Mouse (Mus musculus) kidney, embryonic 15.5 days (tissue): ENCODE measurements at regions not wholly inside any gene's neighbourhood (a gene's known extent, or its start where the extent isn't known, plus 50 kb on each side); places are given as distances from the start of the nearest gene placed in this dataset.

ENCODE experiments used
- ATAC-seq: fragments of 200-750 bp; cut with Nextera tagmentation; replicated peaks from 2 replicates; pipeline ENCODE4 v1.8.0; 2017; ENCODE audit warnings: moderate TSS enrichment; ENCODE audit not compliant: low FRiP score
- H3K27ac ChIP-seq: fragments of 300-500 bp; sonication (generic); 2 replicates; pipeline ENCODE4 v1.5.1; 2015; ENCODE audit warnings: mild to moderate bottlenecking, inconsistent platforms
- H3K27me3 ChIP-seq: fragments of 300-500 bp; sonication (generic); 2 replicates; pipeline ENCODE4 v1.6.1; 2015; ENCODE audit warnings: inconsistent platforms
- H3K36me3 ChIP-seq: fragments of 300-500 bp; sonication (generic); 2 replicates; pipeline ENCODE4 v1.6.1; 2015; ENCODE audit warnings: inconsistent platforms
- H3K4me1 ChIP-seq: fragments of 300-500 bp; sonication (generic); 2 replicates; pipeline ENCODE4 v1.6.1; 2015; ENCODE audit warnings: inconsistent platforms
- H3K4me2 ChIP-seq: fragments of 300-500 bp; sonication (generic); 2 replicates; pipeline ENCODE4 v1.6.1; 2015; ENCODE audit warnings: moderate library complexity, mild to moderate bottlenecking, inconsistent platforms
- H3K4me3 ChIP-seq: fragments of 300-500 bp; sonication (generic); replicated peaks from 2 replicates; pipeline ENCODE4 v1.5.1; 2015; ENCODE audit warnings: mild to moderate bottlenecking, inconsistent platforms
- H3K9ac ChIP-seq: fragments of 300-500 bp; sonication (generic); 2 replicates; pipeline ENCODE4 v1.6.1; 2015; ENCODE audit warnings: mild to moderate bottlenecking, inconsistent platforms
- H3K9me3 ChIP-seq: fragments of 300-500 bp; sonication (generic); replicated peaks from 2 replicates; pipeline ENCODE4 v1.6.1; 2016; ENCODE audit warnings: inconsistent platforms
- WGBS: fragments of 180-500 bp; shearing (Covaris S2); methylation state at CpG from one replicate; pipeline ENCODE4 v1.1.7; 2015; ENCODE audit warnings: mixed read lengths; 5-methylcytosine and 5-hydroxymethylcytosine counted together

GRCm38 (mm10) chr16:24296790-24297189 is 96.5 kb upstream of the Lpp start:
- H3K27me3 ChIP-seq = no peaks in the 10 kb centered on the region
- no peak for ATAC-seq
- no peak overlapping the region for H3K4me2 ChIP-seq
- no peaks in the 10 kb centered on the region for H3K36me3 ChIP-seq
- no peak overlapping the region for H3K9ac ChIP-seq
- no peaks in the 10 kb centered on the region for H3K9me3 ChIP-seq
- no peak overlapping the region for H3K4me3 ChIP-seq
- H3K4me1 ChIP-seq = peaks cover 15% of the 10 kb centered on the region
- no peak overlapping the region for H3K27ac ChIP-seq
- 31% methylated on average over 3 of the region's 3 CpGs for WGBS

GRCm38 (mm10) chr16:24295626-24296440 is 97.5 kb upstream of the Lpp start:
- no peak overlapping the region for H3K9ac ChIP-seq
- no peaks in the 10 kb centered on the region for H3K36me3 ChIP-seq
- 0 out of 2 replicates have a peak, but pooled peaks have one; percentile 43 for ATAC-seq
- no peak overlapping the region for H3K4me3 ChIP-seq
- peaks cover 2% of the 10 kb centered on the region; the same call in 1 of the 2 replicates for H3K27me3 ChIP-seq
- 0 out of 2 replicates have a peak overlapping the region, but pooled peaks have one; percentile 9 for H3K4me2 ChIP-seq
- no peak overlapping the region for H3K27ac ChIP-seq
- no peaks in the 10 kb centered on the region for H3K9me3 ChIP-seq
- H3K4me1 ChIP-seq = peaks cover 15% of the 10 kb centered on the region
- WGBS = 50% methylated on average over 7 of the region's 7 CpGs

- WGBS = 38% methylated on average over 3 of the region's 3 CpGs
- Histone ChIP-seq H3K4me1 (peaks cover 24% of the 10 kb centered on the region), H3K27ac (no peak overlapping the region), H3K27me3 (no peaks in the 10 kb centered on the region), H3K9me3 (no peaks in the 10 kb centered on the region), H3K9ac (no peak overlapping the region), H3K4me3 (no peak overlapping the region), H3K36me3 (no peaks in the 10 kb centered on the region), H3K4me2 (no peak overlapping the region)
- ATAC-seq = no peak
These were observed 109.1 kb upstream of the Lpp start for GRCm38 (mm10) chr16:24284215-24284614.

GRCm38 (mm10) chr16:24282194-24282683 is 111.1 kb upstream of the Lpp start:
- H3K27ac ChIP-seq = peak overlapping the region; percentile 79
- 5% methylated on average over 6 of the region's 6 CpGs for WGBS
- H3K9me3 ChIP-seq = no peaks in the 10 kb centered on the region
- H3K4me3 ChIP-seq = no peak overlapping the region
- H3K36me3 ChIP-seq = no peaks in the 10 kb centered on the region
- peak; percentile 94 for ATAC-seq
- no peaks in the 10 kb centered on the region for H3K27me3 ChIP-seq
- no peak overlapping the region for H3K9ac ChIP-seq
- H3K4me1 ChIP-seq = peaks cover 29% of the 10 kb centered on the region
- peak overlapping the region; percentile 20; the same call in 1 of the 2 replicates for H3K4me2 ChIP-seq

GRCm38 (mm10) chr16:24281561-24281960 is 111.7 kb upstream of the Lpp start:
- no peaks in the 10 kb centered on the region for H3K9me3 ChIP-seq
- H3K4me1 ChIP-seq = peaks cover 29% of the 10 kb centered on the region
- ATAC-seq = no peak
- H3K36me3 ChIP-seq = no peaks in the 10 kb centered on the region
- WGBS = 50% methylated on average over 5 of the region's 5 CpGs
- peak overlapping the region; percentile 79 for H3K27ac ChIP-seq
- H3K4me3 ChIP-seq = no peak overlapping the region
- no peak overlapping the region for H3K9ac ChIP-seq
- H3K4me2 ChIP-seq = peak overlapping the region; percentile 20; the same call in 1 of the 2 replicates
- no peaks in the 10 kb centered on the region for H3K27me3 ChIP-seq

- no peaks in the 10 kb centered on the region for H3K9me3 ChIP-seq
- H3K27me3 ChIP-seq = no peaks in the 10 kb centered on the region
- WGBS = 63% methylated on average over 7 of the region's 7 CpGs
- H3K27ac ChIP-seq = no peak overlapping the region
- no peak overlapping the region for H3K4me2 ChIP-seq
- H3K36me3 ChIP-seq = no peaks in the 10 kb centered on the region
- no peak overlapping the region for H3K9ac ChIP-seq
- no peak for ATAC-seq
- no peak overlapping the region for H3K4me3 ChIP-seq
- peaks cover 25% of the 10 kb centered on the region for H3K4me1 ChIP-seq
These were observed 115.5 kb upstream of the Lpp start for GRCm38 (mm10) chr16:24277857-24278256.

GRCm38 (mm10) chr16:24262701-24263100 is 130.6 kb upstream of the Lpp start:
- WGBS = 96% methylated on average over 6 of the region's 6 CpGs
- Histone ChIP-seq H3K27ac (no peak overlapping the region), H3K27me3 (no peaks in the 10 kb centered on the region), H3K9me3 (no peaks in the 10 kb centered on the region), H3K4me1 (no peaks in the 10 kb centered on the region), H3K9ac (no peak overlapping the region), H3K4me2 (no peak overlapping the region), H3K36me3 (no peaks in the 10 kb centered on the region), H3K4me3 (no peak overlapping the region)
- ATAC-seq = no peak

- H3K27me3 ChIP-seq = no peaks in the 10 kb centered on the region
- ATAC-seq = no peak
- H3K36me3 ChIP-seq = no peaks in the 10 kb centered on the region
- no peak overlapping the region for H3K27ac ChIP-seq
- no peak overlapping the region for H3K4me3 ChIP-seq
- 75% methylated on average over 3 of the region's 3 CpGs for WGBS
- no peaks in the 10 kb centered on the region for H3K9me3 ChIP-seq
- no peak overlapping the region for H3K4me2 ChIP-seq
- H3K9ac ChIP-seq = no peak overlapping the region
- H3K4me1 ChIP-seq = peaks cover 9% of the 10 kb centered on the region; the same call in 1 of the 2 replicates
These were observed 133.5 kb upstream of the Lpp start for GRCm38 (mm10) chr16:24259711-24260230.

- H3K27me3 ChIP-seq = no peaks in the 10 kb centered on the region
- no peak overlapping the region for H3K9ac ChIP-seq
- H3K4me2 ChIP-seq = no peak overlapping the region
- ATAC-seq = no peak
- WGBS = 9% methylated on average over 1 of the region's 1 CpGs
- no peak overlapping the region for H3K27ac ChIP-seq
- H3K9me3 ChIP-seq = no peaks in the 10 kb centered on the region
- peaks cover 14% of the 10 kb centered on the region; the same call in 1 of the 2 replicates for H3K4me1 ChIP-seq
- H3K4me3 ChIP-seq = no peak overlapping the region
- no peaks in the 10 kb centered on the region for H3K36me3 ChIP-seq
These were observed 134.3 kb upstream of the Lpp start for GRCm38 (mm10) chr16:24258991-24259390.

GRCm38 (mm10) chr16:24255037-24255436 is 138.3 kb upstream of the Lpp start:
- peak overlapping the region; percentile 68 for H3K27ac ChIP-seq
- no peak overlapping the region for H3K4me2 ChIP-seq
- H3K9me3 ChIP-seq = no peaks in the 10 kb centered on the region

GRCm38 (mm10) chr16:24254590-24254989 is 138.7 kb upstream of the Lpp start:
- peak overlapping the region; percentile 60 for H3K27ac ChIP-seq
- no peak overlapping the region for H3K4me2 ChIP-seq
- peaks cover 14% of the 10 kb centered on the region; the same call in 1 of the 2 replicates for H3K4me1 ChIP-seq
- no peak overlapping the region for H3K9ac ChIP-seq
- no peaks in the 10 kb centered on the region for H3K27me3 ChIP-seq
- ATAC-seq = no peak
- no peaks in the 10 kb centered on the region for H3K9me3 ChIP-seq
- no peak overlapping the region for H3K4me3 ChIP-seq
- H3K36me3 ChIP-seq = no peaks in the 10 kb centered on the region

More at GRCm38 (mm10) chr16:24255037-24255436, 138.3 kb upstream of the Lpp start:
- H3K4me3 ChIP-seq = no peak overlapping the region
- H3K9ac ChIP-seq = no peak overlapping the region
- no peaks in the 10 kb centered on the region for H3K36me3 ChIP-seq
- no peaks in the 10 kb centered on the region for H3K27me3 ChIP-seq
- peaks cover 14% of the 10 kb centered on the region; the same call in 1 of the 2 replicates for H3K4me1 ChIP-seq
- 58% methylated on average over 10 of the region's 10 CpGs for WGBS
- peak; percentile 88 for ATAC-seq

GRCm38 (mm10) chr16:24254143-24254542 is 139.2 kb upstream of the Lpp start:
- Histone ChIP-seq H3K36me3 (no peaks in the 10 kb centered on the region), H3K27me3 (no peaks in the 10 kb centered on the region), H3K9ac (no peak overlapping the region), H3K4me1 (peaks cover 14% of the 10 kb centered on the region; the same call in 1 of the 2 replicates), H3K27ac (no peak overlapping the region), H3K4me3 (no peak overlapping the region), H3K4me2 (no peak overlapping the region), H3K9me3 (no peaks in the 10 kb centered on the region)
- WGBS = 71% methylated on average over 4 of the region's 4 CpGs
- no peak for ATAC-seq
